Mouse (Mus musculus) lung, embryonic 16.5 days (tissue): Measurements from ENCODE around the gene Ablim1. TPM values are rescaled to one million over a fixed set of nuclear protein-coding genes. Genes with fewer than 3 reads are reported as not detected.

ENCODE experiments used
- ATAC-seq: fragments of 200-750 bp; cut with Nextera tagmentation; 2 replicates; pipeline ENCODE4 v1.8.0; 2017; ENCODE audit warnings: low read depth, mild to moderate bottlenecking, moderate library complexity
- H3K27ac ChIP-seq: fragments of 300-500 bp; sonication (generic); 2 replicates; pipeline ENCODE4 v1.5.1; 2014; ENCODE audit warnings: mild to moderate bottlenecking, control low read depth, low read length
- H3K27me3 ChIP-seq: fragments of 300-500 bp; sonication (generic); 2 replicates; pipeline ENCODE4 v1.6.1; 2014; ENCODE audit warnings: low read depth, low read length, mixed read lengths; ENCODE audit not compliant: control insufficient read depth, insufficient read depth
- H3K36me3 ChIP-seq: fragments of 300-500 bp; sonication (generic); 2 replicates; pipeline ENCODE4 v1.6.1; 2014; ENCODE audit warnings: low read length; ENCODE audit not compliant: control insufficient read depth, insufficient read depth
- H3K4me1 ChIP-seq: fragments of 300-500 bp; sonication (generic); replicated peaks from 2 replicates; pipeline ENCODE4 v1.6.1; 2014; ENCODE audit warnings: low read length, mixed read lengths; ENCODE audit not compliant: control insufficient read depth, insufficient read depth
- H3K4me2 ChIP-seq: fragments of 300-500 bp; sonication (generic); 2 replicates; pipeline ENCODE4 v1.6.1; 2014; ENCODE audit warnings: low read depth, low read length, control low read depth
- H3K4me3 ChIP-seq: fragments of 300-500 bp; sonication (generic); 2 replicates; pipeline ENCODE4 v1.5.1; 2014; ENCODE audit warnings: mild to moderate bottlenecking, low read length, control low read depth
- H3K9ac ChIP-seq: fragments of 300-500 bp; sonication (generic); 2 replicates; pipeline ENCODE4 v1.6.1; 2014; ENCODE audit warnings: low read length, control low read depth
- H3K9me3 ChIP-seq: fragments of 300-500 bp; sonication (generic); 2 replicates; pipeline ENCODE4 v1.6.1; 2016; ENCODE audit warnings: low read length; ENCODE audit not compliant: control insufficient read depth
- WGBS: fragments of 180-500 bp; shearing (Covaris S2); extraction: QIAGEN DNeasy Blood & Tissue Kit; methylation state at CpG from one replicate; pipeline ENCODE4 v1.1.7; 2014; 5-methylcytosine and 5-hydroxymethylcytosine counted together
- polyA plus RNA-seq: library from polyadenylated mRNA; unstranded; fragments of >200 nt; fragmentation: Nextera tagmentation; extraction: Ambion mirVana; gene quantifications from 2 replicates; pipeline ENCODE4 v1.2.1, GENCODE M21; 2015

The Ablim1 gene
- polyA plus RNA-seq, 1 experiment from 2014 or later: 54.5 TPM

- Histone ChIP-seq H3K4me1 (peaks cover 35% of the 10 kb centered on the region), H3K4me2 (peak overlapping the region; percentile 73), H3K27me3 (no peaks in the 10 kb centered on the region), H3K36me3 (no peaks in the 10 kb centered on the region), H3K9me3 (no peaks in the 10 kb centered on the region), H3K9ac (no peak overlapping the region), H3K27ac (peak overlapping the region; percentile 1; the same call in 1 of the 2 replicates), H3K4me3 (no peak overlapping the region; the same call in 1 of the 2 replicates)
- WGBS: 78% methylated on average over 20 of the region's 20 CpGs
- ATAC-seq: no peak
These were observed 44.3 kb upstream of the Ablim1 start for GRCm38 (mm10) chr19:57358836-57359598.

GRCm38 (mm10) chr19:57358322-57358721 lies 43.6 kb upstream of the Ablim1 start:
- peak; percentile 18; the same call in 1 of the 2 replicates for ATAC-seq
- Histone ChIP-seq H3K27ac (peak overlapping the region; percentile 68), H3K9me3 (no peaks in the 10 kb centered on the region), H3K4me3 (peak overlapping the region; percentile 25), H3K4me2 (peak overlapping the region; percentile 73), H3K27me3 (no peaks in the 10 kb centered on the region), H3K36me3 (no peaks in the 10 kb centered on the region), H3K9ac (peak overlapping the region; percentile 29; the same call in 1 of the 2 replicates), H3K4me1 (peaks cover 30% of the 10 kb centered on the region)
- WGBS: 44% methylated on average over 12 of the region's 12 CpGs

GRCm38 (mm10) chr19:57357811-57358210 lies 43.1 kb upstream of the Ablim1 start:
- Histone ChIP-seq H3K9ac (peak overlapping the region; percentile 29), H3K36me3 (no peaks in the 10 kb centered on the region), H3K9me3 (no peaks in the 10 kb centered on the region), H3K4me3 (peak overlapping the region; percentile 25), H3K27ac (peak overlapping the region; percentile 68), H3K27me3 (no peaks in the 10 kb centered on the region), H3K4me1 (peaks cover 28% of the 10 kb centered on the region), H3K4me2 (peak overlapping the region; percentile 41)
- ATAC-seq: no peak
- WGBS: 80% methylated on average over 5 of the region's 5 CpGs

GRCm38 (mm10) chr19:57357244-57357643 lies 42.5 kb upstream of the Ablim1 start:
- Histone ChIP-seq H3K4me3 (no peak overlapping the region), H3K4me1 (peaks cover 23% of the 10 kb centered on the region), H3K27me3 (no peaks in the 10 kb centered on the region), H3K9ac (no peak overlapping the region), H3K4me2 (no peak overlapping the region), H3K36me3 (no peaks in the 10 kb centered on the region), H3K27ac (no peak overlapping the region; the same call in 1 of the 2 replicates), H3K9me3 (no peaks in the 10 kb centered on the region)
- WGBS: 80% methylated on average over 6 of the region's 6 CpGs
- ATAC-seq: no peak

- 28% methylated on average over 7 of the region's 7 CpGs for WGBS
- peaks cover 23% of the 10 kb centered on the region for H3K4me1 ChIP-seq
These were observed 41.6 kb upstream of the Ablim1 start for GRCm38 (mm10) chr19:57356273-57356672.

GRCm38 (mm10) chr19:57355451-57356251 lies 40.9 kb upstream of the Ablim1 start:
- Histone ChIP-seq H3K27ac (peak overlapping the region; percentile 58), H3K4me1 (peaks cover 23% of the 10 kb centered on the region), H3K4me3 (no peak overlapping the region), H3K9ac (no peak overlapping the region; the same call in 1 of the 2 replicates), H3K36me3 (no peaks in the 10 kb centered on the region), H3K27me3 (no peaks in the 10 kb centered on the region), H3K4me2 (peak overlapping the region; percentile 7), H3K9me3 (no peaks in the 10 kb centered on the region)
- peak; percentile 58 for ATAC-seq
- WGBS: 51% methylated on average over 16 of the region's 16 CpGs

More at GRCm38 (mm10) chr19:57356273-57356672, 41.6 kb upstream of the Ablim1 start:
- Histone ChIP-seq H3K27ac (peak overlapping the region; percentile 58), H3K4me3 (no peak overlapping the region), H3K9ac (no peak overlapping the region), H3K9me3 (no peaks in the 10 kb centered on the region), H3K4me2 (peak overlapping the region; percentile 7; the same call in 1 of the 2 replicates), H3K27me3 (no peaks in the 10 kb centered on the region), H3K36me3 (no peaks in the 10 kb centered on the region)
- ATAC-seq: no peak

- Histone ChIP-seq H3K36me3 (no peaks in the 10 kb centered on the region), H3K4me2 (0 out of 2 replicates have a peak overlapping the region, but pooled peaks have one; percentile 7), H3K4me1 (peaks cover 23% of the 10 kb centered on the region), H3K27ac (peak overlapping the region; percentile 58), H3K9ac (no peak overlapping the region), H3K4me3 (no peak overlapping the region), H3K27me3 (no peaks in the 10 kb centered on the region), H3K9me3 (no peaks in the 10 kb centered on the region)
- no peak for ATAC-seq
- WGBS: 57% methylated on average over 6 of the region's 6 CpGs
These were observed 40.0 kb upstream of the Ablim1 start for GRCm38 (mm10) chr19:57354715-57355114.

GRCm38 (mm10) chr19:57354050-57354449 lies 39.3 kb upstream of the Ablim1 start:
- no peaks in the 10 kb centered on the region for H3K27me3 ChIP-seq
- WGBS: 88% methylated on average over 11 of the region's 11 CpGs
- no peak for ATAC-seq

GRCm38 (mm10) chr19:57353228-57353627 lies 38.5 kb upstream of the Ablim1 start:
- Histone ChIP-seq H3K4me2 (no peak overlapping the region), H3K27ac (no peak overlapping the region), H3K27me3 (no peaks in the 10 kb centered on the region), H3K4me3 (no peak overlapping the region), H3K4me1 (peaks cover 20% of the 10 kb centered on the region), H3K9ac (no peak overlapping the region), H3K9me3 (no peaks in the 10 kb centered on the region), H3K36me3 (no peaks in the 10 kb centered on the region)
- 75% methylated on average over 10 of the region's 10 CpGs for WGBS
- no peak for ATAC-seq

More at GRCm38 (mm10) chr19:57354050-57354449, 39.3 kb upstream of the Ablim1 start:
- H3K27ac ChIP-seq: no peak overlapping the region
- H3K9me3 ChIP-seq: no peaks in the 10 kb centered on the region
- H3K4me2 ChIP-seq: no peak overlapping the region
- no peak overlapping the region for H3K9ac ChIP-seq
- H3K4me1 ChIP-seq: peaks cover 23% of the 10 kb centered on the region
- H3K4me3 ChIP-seq: no peak overlapping the region
- H3K36me3 ChIP-seq: no peaks in the 10 kb centered on the region
